Mouse (Mus musculus) spleen, postnatal 10 days (tissue): ENCODE measurements at regions not wholly inside any gene's neighbourhood (a gene's known extent, or its start where the extent isn't known, plus 50 kb on each side); places are given as distances from the start of the nearest gene placed in this dataset.

ENCODE experiments used
- DNase-seq, 2 experiments: peaks; one replicate each; pipeline ENCODE4 v3.0.0; 2021 to 2022; ENCODE audit warnings: low spot score in 2 of 2

- DNase-seq, result no peak
Measured at GRCm38 (mm10) chr6:135433753-135434152, 71.4 kb downstream of the Emp1 start.

DNA sequence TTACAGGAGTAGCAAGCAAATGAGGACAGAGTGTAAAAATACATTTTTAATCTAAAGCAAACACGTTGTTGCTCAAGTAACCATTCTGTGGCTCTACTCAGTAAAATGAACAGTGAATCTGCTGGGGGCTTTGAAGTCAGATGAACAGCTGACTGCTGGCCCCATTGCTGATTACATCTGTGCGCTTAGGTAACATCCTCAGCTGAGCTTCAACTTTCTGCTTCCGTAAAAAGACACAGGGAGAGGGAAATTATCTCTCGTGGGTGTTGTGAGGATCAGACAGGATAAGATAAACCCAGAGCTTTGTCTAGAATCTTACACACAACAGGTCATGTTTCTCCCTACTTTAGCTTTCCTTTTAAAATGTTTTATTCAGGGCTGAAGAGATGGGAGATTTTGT is 74.0 kb downstream of the Emp1 start:
- no peak for DNase-seq

DNA sequence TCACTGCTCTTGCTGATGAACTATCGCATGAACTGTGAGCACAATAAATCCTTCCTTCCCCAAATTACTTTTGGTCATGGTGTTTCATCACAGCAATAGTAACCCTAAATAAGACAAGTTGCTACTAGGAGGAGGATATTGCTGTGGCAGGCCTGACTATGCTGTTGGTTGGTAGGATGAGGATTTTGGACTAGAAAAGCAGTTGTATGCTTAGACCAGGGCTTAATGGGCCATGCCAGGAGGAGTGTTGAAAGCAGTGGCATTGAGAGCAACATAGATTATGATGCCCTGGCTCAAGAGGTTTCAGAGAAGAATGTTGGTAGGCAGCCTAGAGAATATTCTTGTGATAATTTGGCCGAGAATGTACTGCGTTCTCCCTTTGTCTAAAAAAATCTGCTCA is 75.9 kb downstream of the Emp1 start:
- DNase-seq, result no peak

DNA sequence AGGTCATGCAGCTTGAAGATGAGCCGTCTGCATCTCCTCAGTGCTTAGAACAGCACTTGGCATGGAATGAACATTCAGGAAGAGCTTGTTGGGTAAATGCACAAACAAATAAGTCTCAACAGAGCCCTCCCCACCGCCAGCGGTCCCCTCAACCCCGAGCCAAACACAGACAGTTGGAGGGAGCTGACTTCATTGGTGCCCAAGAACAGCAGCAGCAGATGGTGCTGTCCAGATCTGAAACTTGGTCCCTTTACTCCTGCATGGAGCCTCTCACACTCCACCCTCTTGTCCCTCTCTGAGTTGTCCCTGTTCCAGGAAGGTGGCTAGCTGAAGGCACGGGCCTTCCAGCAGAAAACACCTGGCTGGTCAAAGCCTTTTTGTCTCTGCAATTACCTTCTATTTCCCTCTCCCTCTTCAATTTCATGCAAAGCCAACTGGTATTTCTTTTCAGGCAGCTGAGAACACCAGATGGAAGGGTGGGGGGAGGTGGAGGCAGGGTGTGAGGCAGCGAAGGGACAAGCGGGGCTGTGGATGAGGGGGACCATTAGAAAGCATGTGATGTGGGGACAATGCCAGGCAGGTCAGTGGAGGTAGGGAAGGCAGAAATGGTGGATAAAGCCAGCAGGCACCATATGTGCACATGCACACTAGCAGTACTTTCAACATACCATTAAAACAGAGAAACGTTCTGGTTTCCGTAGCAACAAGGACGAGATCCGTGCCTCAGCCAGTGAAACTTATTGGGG is 79.0 kb downstream of the Emp1 start:
- no peak for DNase-seq

- peak; percentile 37 to 75 for DNase-seq
Measured at GRCm38 (mm10) chr6:135444661-135445060, 82.3 kb downstream of the Emp1 start.

- DNase-seq, result no peak
Measured at GRCm38 (mm10) chr6:135445070-135445469, 82.7 kb downstream of the Emp1 start.

GRCm38 (mm10) chr6:135447801-135448200 is 85.5 kb downstream of the Emp1 start:
- no peak for DNase-seq

GRCm38 (mm10) chr6:135449228-135449627 is 86.9 kb downstream of the Emp1 start:
- DNase-seq, result no peak

DNA sequence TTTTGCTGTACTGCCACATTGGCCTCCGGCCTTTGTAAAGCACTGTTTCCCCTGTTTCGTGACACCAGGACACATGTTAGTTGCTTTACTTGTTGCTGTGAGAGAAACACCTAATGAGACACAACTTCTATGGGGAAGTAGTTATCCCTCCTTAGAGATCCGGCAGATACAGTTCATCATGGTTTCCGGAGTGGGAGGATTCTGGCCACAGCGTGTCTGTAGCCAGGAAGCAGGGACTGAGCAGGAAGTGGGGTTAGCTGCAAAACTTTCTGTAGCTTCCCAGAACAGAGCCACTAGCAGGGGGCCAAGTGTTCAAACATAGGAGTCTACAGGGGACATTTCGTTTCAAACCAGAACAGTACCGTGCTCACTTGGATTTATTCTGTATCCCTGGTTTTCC is 88.2 kb downstream of the Emp1 start:
- DNase-seq, result no peak

DNA sequence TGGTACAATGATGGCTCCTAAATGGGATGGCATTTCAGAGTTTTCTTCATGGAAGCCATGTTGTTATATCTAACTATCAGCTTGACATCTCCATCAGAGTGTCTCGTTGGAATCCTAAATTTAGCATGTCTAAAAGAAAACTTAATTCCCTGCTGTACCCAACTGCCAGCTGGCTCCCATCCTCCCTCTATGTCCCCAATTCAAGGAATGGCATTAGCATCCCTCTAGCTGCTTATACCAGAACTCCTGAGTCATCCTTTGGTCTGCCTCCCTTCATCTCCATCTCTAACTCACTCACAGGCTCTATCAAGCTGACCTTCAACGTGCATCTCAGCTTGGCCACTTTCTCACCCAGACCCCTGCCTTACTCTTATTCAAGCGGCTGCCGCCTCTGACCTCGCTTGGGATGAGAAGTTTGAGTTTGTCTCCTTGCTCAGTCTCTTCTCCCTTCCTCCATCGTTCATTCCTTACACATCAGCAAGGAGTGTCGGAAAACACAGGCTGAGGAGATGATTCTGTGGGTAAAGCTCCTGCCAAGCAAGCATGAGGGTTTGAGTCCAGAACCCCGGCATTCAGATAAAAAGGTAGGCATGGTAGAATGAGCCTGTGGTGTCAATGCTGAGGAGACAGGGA is 88.9 kb downstream of the Emp1 start:
- DNase-seq, result no peak

DNA sequence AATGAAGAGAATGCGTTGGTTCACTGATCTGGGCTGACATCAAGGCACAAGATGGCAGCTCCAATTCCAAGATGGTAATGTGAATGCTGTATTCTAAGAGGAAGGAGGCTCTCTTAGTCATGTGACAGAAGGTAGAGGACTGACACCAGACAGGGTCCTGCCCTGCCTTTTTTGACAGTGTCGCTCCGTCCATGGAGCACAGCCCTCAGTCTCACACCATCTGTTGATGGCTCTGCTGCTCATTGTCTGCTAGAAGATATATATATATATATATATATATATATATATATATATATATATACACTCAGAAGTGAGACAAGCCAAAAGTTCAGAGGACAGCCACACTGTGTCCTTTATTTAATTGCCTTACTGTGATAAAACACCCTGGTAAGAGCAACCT is 90.7 kb downstream of the Emp1 start:
- no peak for DNase-seq

DNA sequence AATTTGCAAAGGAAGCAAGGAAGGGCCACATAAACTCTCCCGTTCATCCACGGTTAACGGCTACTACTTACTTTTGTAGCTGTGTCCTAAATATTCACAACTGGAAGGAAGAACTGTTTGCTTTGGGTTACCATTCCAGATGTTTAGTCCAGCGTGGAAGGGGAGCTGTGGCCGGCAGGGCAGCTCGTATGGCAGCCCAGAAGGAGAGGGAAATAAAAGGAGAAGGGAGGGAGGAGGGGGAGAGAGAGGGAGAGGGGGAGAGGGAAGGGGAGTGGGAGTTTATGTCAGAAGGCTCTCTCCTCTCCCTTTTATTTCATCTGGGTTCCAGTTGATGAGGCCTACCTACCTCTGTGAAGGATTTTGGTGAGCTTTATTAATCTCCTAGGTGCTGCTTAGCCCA is 110.2 kb downstream of the Emp1 start:
- DNase-seq, result no peak

- no peak for DNase-seq
Measured at GRCm38 (mm10) chr6:135473146-135473545, 110.8 kb downstream of the Emp1 start.

GRCm38 (mm10) chr6:135488795-135489194 is 126.5 kb downstream of the Emp1 start:
- no peak for DNase-seq

- DNase-seq, result no peak
Measured at GRCm38 (mm10) chr6:135493983-135494382, 131.6 kb downstream of the Emp1 start.

GRCm38 (mm10) chr6:135495841-135496240 is 133.5 kb downstream of the Emp1 start:
- no peak for DNase-seq

- no peak for DNase-seq
Measured at GRCm38 (mm10) chr6:135498592-135498991, 136.2 kb downstream of the Emp1 start.

- no peak for DNase-seq
Measured at GRCm38 (mm10) chr6:135500381-135500780, 138.0 kb downstream of the Emp1 start.

DNA sequence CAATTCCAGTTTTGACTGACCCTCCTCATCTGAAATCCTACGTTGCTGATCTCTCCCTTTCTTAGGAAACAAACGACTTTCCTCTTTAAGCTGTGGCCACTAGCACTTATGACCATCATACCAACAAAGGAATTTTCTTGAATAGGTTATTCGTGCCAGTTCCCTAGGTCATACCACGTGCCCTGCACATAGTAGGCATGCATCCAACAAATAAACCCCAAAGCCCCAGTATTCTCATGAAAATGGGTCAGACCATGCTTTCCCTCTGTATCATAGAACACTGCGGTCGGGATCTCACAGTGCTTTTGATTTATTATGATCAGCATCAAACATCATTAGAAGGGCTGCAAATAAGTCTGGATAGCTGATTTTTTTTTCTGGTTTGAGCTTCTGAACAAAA is 139.4 kb downstream of the Emp1 start:
- no peak for DNase-seq

- DNase-seq, result no peak
Measured at GRCm38 (mm10) chr6:135502405-135502804, 140.1 kb downstream of the Emp1 start.

DNA sequence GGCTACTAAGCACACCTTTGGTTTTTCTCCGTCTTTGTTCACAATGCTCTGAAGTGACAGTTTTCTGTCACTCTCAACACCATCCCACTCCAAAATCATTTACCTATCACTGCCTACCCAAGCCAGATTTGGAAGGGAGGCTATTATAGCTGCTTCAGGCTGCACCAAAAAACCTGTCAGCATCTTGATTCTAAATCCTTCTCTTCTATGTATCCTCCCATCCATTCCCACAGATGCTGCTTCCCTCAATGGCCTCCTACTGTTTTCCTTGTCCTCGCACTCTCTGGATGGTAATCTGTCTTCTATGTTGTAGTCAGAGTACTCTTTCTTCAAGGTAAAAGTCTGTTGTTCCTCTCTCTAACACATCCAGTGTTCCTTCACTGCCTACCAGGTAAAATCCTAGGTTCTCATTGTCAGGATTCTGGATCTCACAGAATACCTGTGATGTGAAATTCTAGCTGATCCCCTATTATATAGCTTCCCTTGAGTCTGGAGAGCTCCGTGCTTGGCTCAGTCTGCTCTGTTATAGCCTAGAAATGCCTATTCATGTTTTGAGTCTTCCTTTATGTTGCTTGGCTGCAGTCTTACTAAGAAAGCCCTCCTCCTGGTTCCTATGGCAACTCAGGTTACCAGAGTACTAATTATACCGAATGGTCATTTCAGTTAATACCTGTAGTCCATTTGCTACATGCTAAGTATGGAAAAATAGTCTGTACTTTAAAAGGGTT is 156.5 kb downstream of the Emp1 start:
- DNase-seq, result no peak

DNA sequence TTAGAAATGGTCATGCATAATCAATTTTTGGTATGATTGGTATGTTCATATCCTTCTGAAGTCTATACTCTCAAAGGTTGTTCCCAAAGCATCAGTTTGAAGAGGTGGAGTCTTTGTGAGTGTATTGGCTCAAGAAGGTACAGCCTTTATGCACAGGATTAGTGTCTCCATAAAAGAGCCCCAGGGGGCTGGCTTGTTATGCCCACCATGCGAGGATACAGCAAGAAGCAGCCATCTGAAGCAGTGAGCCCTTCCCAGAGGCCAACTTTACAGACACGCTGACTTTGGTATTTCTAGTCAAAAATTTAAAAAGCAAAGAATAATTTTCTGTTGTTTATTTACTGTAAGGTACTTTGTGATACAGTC is 157.1 kb downstream of the Emp1 start:
- no peak for DNase-seq

DNA sequence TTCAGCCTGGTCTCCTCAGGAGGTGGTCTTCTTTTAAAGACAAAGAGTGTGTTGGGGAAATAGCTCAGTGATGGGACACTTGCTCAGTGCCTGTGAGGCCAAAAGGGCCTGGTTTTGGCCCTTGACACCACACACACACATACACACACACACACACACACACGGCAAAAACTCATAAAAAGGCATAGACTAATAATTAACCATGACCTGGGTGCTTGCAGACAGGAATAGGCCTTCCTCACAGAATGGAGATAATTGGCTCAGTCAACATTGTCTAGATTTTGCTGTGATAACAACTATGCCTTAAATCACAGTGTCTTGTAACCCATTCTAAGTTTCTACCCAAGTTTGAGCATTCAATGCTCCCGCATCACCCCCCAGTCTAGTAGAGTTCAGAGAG is 158.5 kb downstream of the Emp1 start:
- DNase-seq, result no peak
